Mouse (Mus musculus): ENCODE measurements around the gene Btbd1. TPM values are rescaled to one million over a fixed set of nuclear protein-coding genes. Genes with fewer than 3 reads are reported as not detected.

The Btbd1 gene
- polyA plus RNA-seq (2017; shearing (Covaris generic)): 70.6 TPM

DNA sequence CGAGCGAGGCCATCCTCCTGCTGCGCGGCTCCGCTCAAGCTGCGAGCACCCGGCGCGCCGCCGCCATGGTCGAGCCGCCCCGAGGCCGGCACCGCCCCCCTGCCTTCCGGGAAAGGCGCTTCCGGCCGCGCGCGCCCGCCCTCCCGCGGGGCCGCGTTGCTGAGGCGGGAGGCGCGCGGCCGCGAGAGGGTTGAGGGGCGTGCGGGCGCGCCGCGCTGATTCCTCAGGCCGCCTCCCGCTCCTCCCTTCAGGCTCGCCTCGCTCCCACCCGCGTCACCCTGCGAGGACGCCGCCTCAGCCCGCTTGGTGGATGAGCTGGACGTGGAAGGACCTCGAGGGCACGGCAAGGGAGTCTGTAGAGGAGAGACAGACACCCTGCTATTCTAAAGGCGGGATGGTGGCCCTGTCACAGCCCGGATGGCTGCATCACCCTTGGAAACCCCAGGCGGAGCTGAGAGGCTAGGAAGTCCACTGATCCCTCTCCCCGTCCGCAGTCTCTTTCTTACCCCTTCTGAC lies at the start of gene Btbd1:
Gene Btbd1, minus strand, starts transcription at position 53 of the 516 bp plus-strand sequence.

DNA sequence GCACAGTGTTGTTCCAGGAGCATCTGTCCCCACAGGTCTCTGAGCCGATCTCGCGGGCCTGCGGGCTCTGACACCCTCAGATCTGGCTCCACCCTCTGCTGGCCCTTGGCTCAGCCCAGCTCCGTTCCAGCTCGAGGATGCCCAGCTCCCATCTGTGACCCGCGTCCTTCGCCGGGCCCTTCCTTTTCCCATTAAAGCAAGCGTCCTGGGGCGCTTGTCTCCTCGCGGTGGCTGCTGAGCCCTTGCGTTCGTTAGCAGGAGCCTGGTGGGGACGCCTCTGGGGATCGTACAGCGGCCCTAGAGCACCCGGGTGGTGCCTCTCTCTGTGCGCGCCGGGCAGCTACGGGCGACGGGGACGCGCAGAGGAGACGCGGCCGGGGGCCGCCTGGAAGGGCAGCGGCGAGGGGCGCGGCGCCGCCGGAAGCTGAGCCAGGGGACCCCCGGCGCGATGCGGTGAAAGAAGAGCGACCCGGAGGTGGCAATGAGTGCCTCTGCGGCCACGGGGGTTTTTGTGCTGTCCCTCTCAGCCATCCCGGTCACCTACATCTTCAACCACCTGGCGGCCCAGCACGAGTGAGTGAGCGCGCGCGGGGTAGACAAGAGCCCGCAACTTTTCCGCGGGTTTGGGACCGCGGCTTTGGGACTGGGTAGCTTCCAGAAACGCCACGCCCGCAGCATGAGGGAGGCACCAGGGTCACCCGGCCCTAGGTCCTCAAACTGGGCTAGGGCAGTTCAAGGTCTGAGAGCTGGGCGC lies 29.9 kb upstream of the Btbd1 start, which contains the start of gene Tm6sf1:
Gene Tm6sf1, plus strand, starts transcription at position 34 of the 754 bp plus-strand sequence.

DNA sequence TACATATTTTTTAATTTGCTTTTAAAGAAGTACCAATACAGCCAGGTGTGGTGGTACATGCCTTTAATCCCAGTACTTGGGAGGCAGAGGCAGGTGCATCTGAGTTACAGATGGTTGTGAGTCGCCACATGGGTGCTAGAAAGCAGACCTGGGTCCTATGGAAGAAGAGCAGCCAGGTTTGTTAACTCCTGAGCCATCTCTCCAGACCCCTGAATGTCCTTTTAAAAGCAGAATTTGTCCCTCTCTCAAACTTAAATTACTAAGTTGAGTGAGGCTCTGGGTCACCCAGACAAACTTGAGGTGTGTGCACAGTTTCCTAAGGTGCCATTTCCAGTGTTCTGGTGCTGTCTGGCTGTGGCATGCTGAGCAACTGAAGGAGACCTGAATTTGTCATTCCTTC lies 26.5 kb upstream of the Btbd1 start, which contains the start of gene Gm10160:
Gene Gm10160, minus strand, starts transcription at position 101 of the 400 bp plus-strand sequence.

DNA sequence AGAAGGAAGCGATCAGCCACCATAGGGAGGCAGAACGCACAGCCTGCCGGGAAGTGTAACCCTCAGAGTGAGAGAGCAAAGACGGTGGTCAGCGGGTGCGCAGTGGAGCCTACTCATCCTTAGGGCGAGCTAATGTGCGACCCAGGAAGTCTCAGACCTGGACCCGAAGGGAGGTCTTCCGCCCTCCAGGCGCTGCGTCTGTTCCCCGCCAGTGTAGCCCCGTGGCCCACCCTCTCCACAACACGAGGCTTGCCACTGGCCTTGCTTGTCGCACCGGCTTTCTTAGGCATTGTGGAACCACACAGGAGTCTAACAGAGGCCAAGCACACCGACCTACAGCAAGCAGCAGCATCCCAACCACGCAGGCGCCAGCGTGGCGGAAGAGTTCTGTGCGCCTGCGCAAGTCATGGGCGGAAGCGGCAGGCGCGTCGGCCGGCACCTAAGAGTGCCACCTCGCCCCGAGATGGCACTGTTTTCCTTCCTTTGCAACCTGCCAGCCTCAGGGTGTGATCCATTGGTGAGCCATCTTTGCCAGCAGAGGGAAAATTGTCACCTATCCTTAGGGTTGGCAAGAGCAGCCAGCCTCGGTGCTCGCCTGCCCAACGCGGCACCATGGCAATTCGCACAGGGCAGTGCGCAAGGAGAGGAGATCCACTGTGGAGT lies 40.0 kb downstream of the Btbd1 start, which contains the start of gene 3110040N11Rik:
Gene 3110040N11Rik, minus strand, starts transcription at position 384 of the 663 bp plus-strand sequence.

DNA sequence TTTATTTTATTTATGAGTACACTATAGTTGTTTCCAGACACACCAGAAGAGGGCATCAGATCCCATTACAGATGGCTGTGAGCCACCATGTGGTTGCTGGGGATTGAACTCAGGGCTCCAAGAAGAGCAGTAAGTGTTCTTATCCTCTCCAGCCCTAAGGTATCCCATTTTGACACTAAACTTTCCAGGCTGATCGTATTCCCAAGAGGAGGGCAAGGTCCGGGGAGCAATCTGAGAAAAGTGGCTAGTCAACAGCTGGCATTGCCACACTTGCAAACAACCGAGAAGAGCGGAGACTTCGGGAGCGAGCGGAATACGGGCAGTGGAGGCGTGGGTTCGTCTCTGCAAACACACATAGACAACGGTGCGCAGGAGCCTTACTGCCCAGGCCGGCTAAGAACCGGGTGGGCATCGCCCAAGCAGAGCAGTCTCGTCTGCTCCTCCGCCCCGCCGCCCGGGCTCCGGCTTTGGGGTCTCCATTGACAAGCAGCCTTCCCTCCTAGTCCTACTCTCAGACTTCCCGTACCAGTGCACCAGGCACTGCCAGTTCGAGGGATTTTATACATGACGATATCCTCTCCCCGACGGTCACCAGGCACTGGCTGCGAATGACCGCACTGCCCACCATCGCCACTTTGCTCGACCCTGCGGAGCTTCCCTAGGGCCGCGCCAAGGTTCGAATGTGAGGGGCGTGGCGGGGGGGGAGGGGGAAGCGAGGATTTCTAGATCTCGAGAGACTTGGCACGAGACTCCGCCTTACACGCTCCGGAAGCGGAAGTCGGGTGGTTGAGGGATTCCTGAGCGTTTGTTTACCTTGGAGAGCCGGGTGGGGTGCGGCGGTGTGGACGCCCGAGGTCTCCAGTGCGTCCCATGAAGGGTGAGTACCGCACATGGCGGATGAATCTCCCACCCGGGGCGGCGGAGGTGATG lies 66.8 kb downstream of the Btbd1 start, which contains the start of gene Ramac:
Gene Ramac, plus strand, starts transcription at position 746 of the 930 bp plus-strand sequence.

Other genes with a start within 250 kb of the Btbd1 start
- not detected for gene Homer2, start 121.9 kb downstream of the Btbd1 start, polyA plus RNA-seq (2017; shearing (Covaris generic))
- 144 TPM for gene Ramac, start 66.5 kb downstream of the Btbd1 start, polyA plus RNA-seq (2017; shearing (Covaris generic))
- 30.6 TPM for gene 3110040N11Rik, start 40.0 kb downstream of the Btbd1 start, polyA plus RNA-seq (2017; shearing (Covaris generic))
- gene Gm10160, start 26.4 kb upstream of the Btbd1 start, polyA plus RNA-seq (2017; shearing (Covaris generic)): not detected
- gene Tm6sf1, start 29.6 kb upstream of the Btbd1 start, polyA plus RNA-seq (2017; shearing (Covaris generic)): 8.2 TPM
- 10.7 TPM for gene Hdgfl3, start 105.0 kb upstream of the Btbd1 start, polyA plus RNA-seq (2017; shearing (Covaris generic))
- not detected for gene Bnc1, start 162.9 kb upstream of the Btbd1 start, polyA plus RNA-seq (2017; shearing (Covaris generic))

Data from effector memory CD4-positive, alpha-beta T cell, adult 5 months (primary cell).